Mouse (Mus musculus) kidney, embryonic 15.5 days (tissue): ENCODE measurements around the gene Gtf2a2. TPM values are rescaled to one million over a fixed set of nuclear protein-coding genes. Genes with fewer than 3 reads are reported as not detected.

Source experiments
- ATAC-seq: fragments of 200-750 bp; cut with Nextera tagmentation; replicated peaks from 2 replicates; pipeline ENCODE4 v1.8.0; 2017; ENCODE audit warnings: moderate TSS enrichment; ENCODE audit not compliant: low FRiP score
- H3K27ac ChIP-seq: fragments of 300-500 bp; sonication (generic); 2 replicates; pipeline ENCODE4 v1.5.1; 2015; ENCODE audit warnings: mild to moderate bottlenecking, inconsistent platforms
- H3K27me3 ChIP-seq: fragments of 300-500 bp; sonication (generic); 2 replicates; pipeline ENCODE4 v1.6.1; 2015; ENCODE audit warnings: inconsistent platforms
- H3K36me3 ChIP-seq: fragments of 300-500 bp; sonication (generic); 2 replicates; pipeline ENCODE4 v1.6.1; 2015; ENCODE audit warnings: inconsistent platforms
- H3K4me1 ChIP-seq: fragments of 300-500 bp; sonication (generic); 2 replicates; pipeline ENCODE4 v1.6.1; 2015; ENCODE audit warnings: inconsistent platforms
- H3K4me2 ChIP-seq: fragments of 300-500 bp; sonication (generic); 2 replicates; pipeline ENCODE4 v1.6.1; 2015; ENCODE audit warnings: moderate library complexity, mild to moderate bottlenecking, inconsistent platforms
- H3K4me3 ChIP-seq: fragments of 300-500 bp; sonication (generic); replicated peaks from 2 replicates; pipeline ENCODE4 v1.5.1; 2015; ENCODE audit warnings: mild to moderate bottlenecking, inconsistent platforms
- H3K9ac ChIP-seq: fragments of 300-500 bp; sonication (generic); 2 replicates; pipeline ENCODE4 v1.6.1; 2015; ENCODE audit warnings: mild to moderate bottlenecking, inconsistent platforms
- H3K9me3 ChIP-seq: fragments of 300-500 bp; sonication (generic); replicated peaks from 2 replicates; pipeline ENCODE4 v1.6.1; 2016; ENCODE audit warnings: inconsistent platforms
- WGBS: fragments of 180-500 bp; shearing (Covaris S2); methylation state at CpG from one replicate; pipeline ENCODE4 v1.1.7; 2015; ENCODE audit warnings: mixed read lengths; 5-methylcytosine and 5-hydroxymethylcytosine counted together
- polyA plus RNA-seq: library from polyadenylated mRNA; unstranded; fragments of >200 nt; fragmentation: Nextera tagmentation; extraction: Ambion mirVana; gene quantifications from 2 replicates; pipeline ENCODE4 v1.2.1, GENCODE M21; 2015

Gene Gtf2a2
- polyA plus RNA-seq, result 183 and 204 TPM in 2 replicates

- H3K4me2 ChIP-seq, result peak within 1 kb of the TSS; percentile 61
- peaks cover 53% of the 10 kb centered on the region for H3K36me3 ChIP-seq
- peak within 1 kb of the TSS; percentile 90 for H3K9ac ChIP-seq
- no peaks in the 10 kb centered on the region for H3K27me3 ChIP-seq
- H3K4me3 ChIP-seq, result peak within 1 kb of the TSS; percentile 82
- peak within 1 kb of the TSS; percentile 94 for H3K27ac ChIP-seq
- H3K9me3 ChIP-seq, result no peaks in the 10 kb centered on the region
- H3K4me1 ChIP-seq, result peaks cover 25% of the 10 kb centered on the region
- peak; percentile 96 for ATAC-seq
- under 1% methylated on average over 55 of the region's 57 CpGs for WGBS
Observed at GRCm38 (mm10) chr9:70012408-70012901, at the start of gene Gtf2a2. TSS of gene Gtf2a2 (plus strand) at chr9:70012550.

GRCm38 (mm10) chr9:69964370-69964769, 48.0 kb upstream of the Gtf2a2 start:
- no peak for ATAC-seq

GRCm38 (mm10) chr9:69985526-69985925, 26.8 kb upstream of the Gtf2a2 start:
- Histone ChIP-seq H3K9me3 (no peaks in the 10 kb centered on the region), H3K27me3 (no peaks in the 10 kb centered on the region), H3K4me3 (no peak overlapping the region), H3K4me1 (peaks cover 8% of the 10 kb centered on the region), H3K4me2 (no peak overlapping the region), H3K27ac (no peak overlapping the region), H3K9ac (no peak overlapping the region), H3K36me3 (no peaks in the 10 kb centered on the region)
- 74% methylated on average over 1 of the region's 1 CpGs for WGBS
- no peak for ATAC-seq

More at GRCm38 (mm10) chr9:69964370-69964769, 48.0 kb upstream of the Gtf2a2 start:
- H3K36me3 ChIP-seq, result no peaks in the 10 kb centered on the region
- no peaks in the 10 kb centered on the region; the same call in 1 of the 2 replicates for H3K9me3 ChIP-seq
- no peak overlapping the region for H3K4me2 ChIP-seq
- H3K27ac ChIP-seq, result no peak overlapping the region
- H3K4me3 ChIP-seq, result no peak overlapping the region
- WGBS, result 80% methylated on average over 3 of the region's 3 CpGs
- peaks cover 8% of the 10 kb centered on the region; the same call in 1 of the 2 replicates for H3K27me3 ChIP-seq
- H3K9ac ChIP-seq, result no peak overlapping the region
- H3K4me1 ChIP-seq, result 0 out of 2 replicates have a peak, but pooled peaks cover 5% of the 10 kb centered on the region

- ATAC-seq, result no peak
- Histone ChIP-seq H3K27me3 (no peaks in the 10 kb centered on the region), H3K4me1 (peaks cover 14% of the 10 kb centered on the region), H3K27ac (no peak overlapping the region), H3K36me3 (no peaks in the 10 kb centered on the region), H3K4me3 (no peak overlapping the region), H3K9me3 (no peaks in the 10 kb centered on the region), H3K4me2 (no peak overlapping the region), H3K9ac (no peak overlapping the region)
- 68% methylated on average over 10 of the region's 10 CpGs for WGBS
Observed at GRCm38 (mm10) chr9:69986063-69986462, 26.3 kb upstream of the Gtf2a2 start.

GRCm38 (mm10) chr9:69986571-69986970, 25.8 kb upstream of the Gtf2a2 start:
- Histone ChIP-seq H3K27ac (no peak overlapping the region), H3K9ac (no peak overlapping the region), H3K4me2 (no peak overlapping the region), H3K4me1 (peaks cover 19% of the 10 kb centered on the region), H3K36me3 (no peaks in the 10 kb centered on the region), H3K27me3 (no peaks in the 10 kb centered on the region), H3K4me3 (no peak overlapping the region), H3K9me3 (no peaks in the 10 kb centered on the region)
- 89% methylated on average over 5 of the region's 5 CpGs for WGBS
- ATAC-seq, result no peak

- peaks cover 28% of the 10 kb centered on the region for H3K4me1 ChIP-seq
- ATAC-seq, result no peak
- no peak overlapping the region for H3K4me2 ChIP-seq
- no peak overlapping the region for H3K9ac ChIP-seq
- H3K36me3 ChIP-seq, result peaks cover 9% of the 10 kb centered on the region; the same call in 1 of the 2 replicates
- no peaks in the 10 kb centered on the region for H3K27me3 ChIP-seq
- H3K4me3 ChIP-seq, result no peak overlapping the region
- WGBS, result under 1% methylated on average over 3 of the region's 3 CpGs
- H3K27ac ChIP-seq, result no peak overlapping the region
- no peaks in the 10 kb centered on the region for H3K9me3 ChIP-seq
Observed at GRCm38 (mm10) chr9:69987579-69987978, 24.8 kb upstream of the Gtf2a2 start.

GRCm38 (mm10) chr9:69988706-69989302, 23.5 kb upstream of the Gtf2a2 start:
- Histone ChIP-seq H3K4me3 (peak overlapping the region; percentile 83), H3K36me3 (peaks cover 9% of the 10 kb centered on the region; the same call in 1 of the 2 replicates), H3K9ac (peak overlapping the region; percentile 98), H3K27me3 (no peaks in the 10 kb centered on the region), H3K27ac (peak overlapping the region; percentile 97), H3K4me1 (peaks cover 38% of the 10 kb centered on the region), H3K4me2 (peak overlapping the region; percentile 61), H3K9me3 (no peaks in the 10 kb centered on the region)
- WGBS, result 39% methylated on average over 16 of the region's 16 CpGs
- ATAC-seq, result no peak; the same call in 1 of the 2 replicates

- Histone ChIP-seq H3K4me1 (peaks cover 41% of the 10 kb centered on the region), H3K36me3 (peaks cover 14% of the 10 kb centered on the region), H3K27ac (peak within 1 kb of the TSS; percentile 97), H3K9ac (peak within 1 kb of the TSS; percentile 98), H3K4me2 (peak within 1 kb of the TSS; percentile 61), H3K4me3 (peak within 1 kb of the TSS; percentile 83), H3K27me3 (no peaks in the 10 kb centered on the region), H3K9me3 (no peaks in the 10 kb centered on the region)
- under 1% methylated on average over 76 of the region's 76 CpGs for WGBS
- peak; percentile 95 for ATAC-seq
Observed at GRCm38 (mm10) chr9:69989303-69990121, 22.8 kb upstream of the Gtf2a2 start, which contains the start of gene Bnip2. TSS of gene Bnip2 (plus strand) at chr9:69989466.

- peak overlapping the region; percentile 61 for H3K4me2 ChIP-seq
- 0 out of 2 replicates have a peak overlapping the region, but pooled peaks have one; percentile 97 for H3K27ac ChIP-seq
- 12% methylated on average over 5 of the region's 5 CpGs for WGBS
- H3K36me3 ChIP-seq, result peaks cover 22% of the 10 kb centered on the region
- H3K4me1 ChIP-seq, result peaks cover 41% of the 10 kb centered on the region
- ATAC-seq, result no peak
- no peaks in the 10 kb centered on the region for H3K27me3 ChIP-seq
- peak overlapping the region; percentile 83 for H3K4me3 ChIP-seq
- no peaks in the 10 kb centered on the region for H3K9me3 ChIP-seq
- peak overlapping the region; percentile 98 for H3K9ac ChIP-seq
Observed at GRCm38 (mm10) chr9:69990346-69990745, 22.0 kb upstream of the Gtf2a2 start.

- H3K27ac ChIP-seq, result 0 out of 2 replicates have a peak overlapping the region, but pooled peaks have one; percentile 38
- no peak overlapping the region for H3K9ac ChIP-seq
- ATAC-seq, result no peak
- 70% methylated on average over 5 of the region's 5 CpGs for WGBS
- peaks cover 41% of the 10 kb centered on the region for H3K4me1 ChIP-seq
- H3K4me2 ChIP-seq, result no peak overlapping the region
- H3K9me3 ChIP-seq, result no peaks in the 10 kb centered on the region
- no peak overlapping the region for H3K4me3 ChIP-seq
- H3K27me3 ChIP-seq, result no peaks in the 10 kb centered on the region
- H3K36me3 ChIP-seq, result peaks cover 43% of the 10 kb centered on the region
Observed at GRCm38 (mm10) chr9:69992841-69993277, 19.5 kb upstream of the Gtf2a2 start.

- H3K27me3 ChIP-seq, result no peaks in the 10 kb centered on the region
- H3K4me1 ChIP-seq, result peaks cover 41% of the 10 kb centered on the region
- ATAC-seq, result no peak
- H3K36me3 ChIP-seq, result peaks cover 49% of the 10 kb centered on the region
- H3K27ac ChIP-seq, result no peak overlapping the region
- H3K4me2 ChIP-seq, result no peak overlapping the region
- no peaks in the 10 kb centered on the region for H3K9me3 ChIP-seq
- H3K4me3 ChIP-seq, result no peak overlapping the region
- WGBS, result 85% methylated on average over 1 of the region's 1 CpGs
- no peak overlapping the region for H3K9ac ChIP-seq
Observed at GRCm38 (mm10) chr9:69993479-69993878, 18.9 kb upstream of the Gtf2a2 start.

- no peak overlapping the region for H3K4me2 ChIP-seq
- H3K9me3 ChIP-seq, result no peaks in the 10 kb centered on the region
- H3K27me3 ChIP-seq, result no peaks in the 10 kb centered on the region
- H3K4me1 ChIP-seq, result peaks cover 36% of the 10 kb centered on the region
- WGBS, result 92% methylated on average over 5 of the region's 5 CpGs
- no peak overlapping the region for H3K9ac ChIP-seq
- H3K4me3 ChIP-seq, result no peak overlapping the region
- no peak for ATAC-seq
- no peak overlapping the region for H3K27ac ChIP-seq
- H3K36me3 ChIP-seq, result peaks cover 60% of the 10 kb centered on the region
Observed at GRCm38 (mm10) chr9:69994547-69994946, 17.8 kb upstream of the Gtf2a2 start.
